Mouse (Mus musculus) limb, embryonic 10.5 days (tissue): ENCODE data around the gene Adamtsl5. TPM values are rescaled to one million over a fixed set of nuclear protein-coding genes. Genes with fewer than 3 reads are reported as not detected.

Source experiments
- DNase-seq: peaks from one replicate; pipeline ENCODE4 v3.0.0-alpha.2; 2017; ENCODE audit warnings: low spot score
- H3K27ac ChIP-seq: fragments of 300-500 bp; sonication (generic); 2 replicates; pipeline ENCODE4 v1.5.1; 2016; ENCODE audit warnings: mild to moderate bottlenecking
- H3K27me3 ChIP-seq: fragments of 300-500 bp; sonication (generic); 2 replicates; pipeline ENCODE4 v1.6.1; 2016; ENCODE audit warnings: low read depth, mild to moderate bottlenecking; ENCODE audit not compliant: poor library complexity, severe bottlenecking
- H3K36me3 ChIP-seq: fragments of 300-500 bp; sonication (generic); 2 replicates; pipeline ENCODE4 v1.6.1; 2016; ENCODE audit warnings: mild to moderate bottlenecking, moderate library complexity
- H3K4me1 ChIP-seq: fragments of 300-500 bp; sonication (generic); 2 replicates; pipeline ENCODE4 v1.6.1; 2016
- H3K4me3 ChIP-seq: fragments of 300-500 bp; sonication (generic); 2 replicates; pipeline ENCODE4 v1.5.1; 2016; ENCODE audit warnings: mild to moderate bottlenecking, moderate library complexity
- H3K9me3 ChIP-seq: fragments of 300-500 bp; sonication (generic); replicated peaks from 2 replicates; pipeline ENCODE4 v1.6.1; 2016; ENCODE audit warnings: mild to moderate bottlenecking
- WGBS: fragments of 180-500 bp; shearing (Covaris S2); methylation state at CpG from one replicate; pipeline ENCODE4 v1.1.7; 2016; 5-methylcytosine and 5-hydroxymethylcytosine counted together
- polyA plus RNA-seq: library from polyadenylated mRNA; unstranded; fragments of >200 nt; fragmentation: Nextera tagmentation; extraction: Ambion mirVana; gene quantifications from 2 replicates; pipeline ENCODE4 v1.2.1, GENCODE M21; 2016

The Adamtsl5 gene
- polyA plus RNA-seq, 1 experiment from 2014 or later = 0.39 TPM

DNA sequence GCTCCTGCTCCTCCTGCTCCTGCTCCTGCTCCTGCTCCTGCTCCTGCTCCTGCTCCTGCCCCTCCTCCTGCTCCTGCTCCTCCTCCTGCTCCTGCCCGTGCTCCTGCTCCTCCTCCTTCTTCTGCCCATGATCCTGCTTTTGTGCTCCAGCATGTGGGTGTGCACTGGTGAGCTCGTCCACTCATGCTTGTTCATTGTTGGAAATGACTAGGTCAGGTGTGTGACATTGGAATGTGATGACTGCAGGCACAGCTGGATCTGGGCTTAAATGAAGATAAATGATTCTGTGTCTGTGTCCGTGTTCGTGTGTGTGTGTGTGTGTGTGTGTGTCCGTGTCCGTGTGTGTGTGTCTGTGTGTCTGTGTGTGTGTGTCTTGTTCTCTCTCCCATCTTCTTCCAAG is 20.2 kb upstream of the Adamtsl5 start:
- Histone ChIP-seq H3K4me3 (no peak overlapping the region), H3K36me3 (no peaks in the 10 kb centered on the region), H3K9me3 (0 out of 2 replicates have a peak, but pooled peaks cover 2% of the 10 kb centered on the region), H3K27me3 (peaks cover 52% of the 10 kb centered on the region), H3K4me1 (peaks cover 38% of the 10 kb centered on the region), H3K27ac (no peak overlapping the region)
- DNase-seq = no peak
- 89% methylated on average over 6 of the region's 6 CpGs for WGBS

GRCm38 (mm10) chr10:80367954-80368353 is 19.7 kb upstream of the Adamtsl5 start:
- 58% methylated on average over 5 of the region's 5 CpGs for WGBS
- no peak overlapping the region for H3K4me3 ChIP-seq
- H3K36me3 ChIP-seq = no peaks in the 10 kb centered on the region
- peaks cover 38% of the 10 kb centered on the region for H3K4me1 ChIP-seq
- H3K27ac ChIP-seq = no peak overlapping the region
- no peak for DNase-seq
- H3K9me3 ChIP-seq = 0 out of 2 replicates have a peak, but pooled peaks cover 2% of the 10 kb centered on the region
- H3K27me3 ChIP-seq = peaks cover 54% of the 10 kb centered on the region

DNA sequence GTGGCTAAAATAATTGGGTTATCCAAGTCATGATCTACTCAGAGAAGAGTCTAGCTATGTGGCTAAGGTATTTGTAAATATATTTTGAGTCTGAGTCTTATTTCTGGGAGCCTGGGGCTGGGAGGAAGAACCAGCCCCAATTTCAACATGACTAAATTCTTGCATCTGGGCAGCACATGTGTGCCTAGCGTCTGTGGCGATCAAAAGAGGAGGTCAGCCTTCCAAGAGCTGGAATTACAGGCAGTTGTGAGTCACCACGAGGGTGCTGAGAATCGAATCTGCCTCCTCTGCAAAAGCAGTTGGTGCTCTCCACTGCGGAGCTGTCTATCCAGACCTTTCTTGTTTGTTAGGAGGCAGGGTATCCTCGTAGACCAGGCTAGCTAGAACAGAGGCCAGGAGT is 17.5 kb upstream of the Adamtsl5 start:
- 0 out of 2 replicates have a peak, but pooled peaks cover 2% of the 10 kb centered on the region for H3K9me3 ChIP-seq
- H3K4me1 ChIP-seq = peaks cover 20% of the 10 kb centered on the region
- no peak for DNase-seq
- no peak overlapping the region for H3K27ac ChIP-seq
- H3K36me3 ChIP-seq = no peaks in the 10 kb centered on the region
- 68% methylated on average over 6 of the region's 6 CpGs for WGBS
- no peak overlapping the region for H3K4me3 ChIP-seq
- H3K27me3 ChIP-seq = peaks cover 57% of the 10 kb centered on the region

DNA sequence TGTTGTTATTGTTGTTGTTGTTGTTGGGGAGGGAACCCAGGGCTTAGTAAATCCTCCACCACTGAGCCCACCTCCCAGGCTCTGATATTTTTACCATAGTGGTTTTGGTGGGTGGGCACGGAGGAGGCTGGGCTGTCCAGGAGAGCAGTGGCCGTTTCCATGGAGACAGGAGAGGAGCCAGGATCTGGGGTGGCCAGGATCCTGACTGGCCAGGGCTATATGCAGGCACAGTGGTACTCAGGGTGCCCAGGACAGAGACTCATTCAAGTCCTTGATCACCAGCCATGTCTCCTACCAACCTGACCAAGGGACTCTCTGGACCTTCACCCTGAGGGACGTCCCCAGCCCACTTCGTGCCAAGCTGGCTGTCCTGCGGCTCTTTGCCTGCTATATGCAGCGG is 15.5 kb upstream of the Adamtsl5 start:
- 38% methylated on average over 6 of the region's 6 CpGs for WGBS
- H3K27me3 ChIP-seq = peaks cover 77% of the 10 kb centered on the region
- no peak overlapping the region for H3K27ac ChIP-seq
- DNase-seq = no peak
- peak overlapping the region; percentile 16; the same call in 1 of the 2 replicates for H3K4me3 ChIP-seq
- no peaks in the 10 kb centered on the region for H3K36me3 ChIP-seq
- peaks cover 20% of the 10 kb centered on the region for H3K4me1 ChIP-seq
- H3K9me3 ChIP-seq = 0 out of 2 replicates have a peak, but pooled peaks cover 2% of the 10 kb centered on the region

- H3K4me1 ChIP-seq = peaks cover 28% of the 10 kb centered on the region
- DNase-seq = peak; percentile 63
- H3K36me3 ChIP-seq = no peaks in the 10 kb centered on the region
- H3K27me3 ChIP-seq = peaks cover 90% of the 10 kb centered on the region
- no peaks in the 10 kb centered on the region for H3K9me3 ChIP-seq
- no peak overlapping the region for H3K27ac ChIP-seq
- WGBS = 9% methylated on average over 31 of the region's 31 CpGs
- peak overlapping the region; percentile 34 for H3K4me3 ChIP-seq
These were observed 9.9 kb upstream of the Adamtsl5 start for GRCm38 (mm10) chr10:80357994-80358639.

GRCm38 (mm10) chr10:80357336-80357735 is 9.1 kb upstream of the Adamtsl5 start:
- Histone ChIP-seq H3K27ac (no peak overlapping the region), H3K9me3 (no peaks in the 10 kb centered on the region), H3K4me3 (peak overlapping the region; percentile 46), H3K36me3 (no peaks in the 10 kb centered on the region), H3K27me3 (peaks cover 91% of the 10 kb centered on the region), H3K4me1 (peaks cover 28% of the 10 kb centered on the region)
- DNase-seq = no peak
- WGBS = 39% methylated on average over 7 of the region's 7 CpGs

- H3K36me3 ChIP-seq = no peaks in the 10 kb centered on the region
- peaks cover 97% of the 10 kb centered on the region for H3K27me3 ChIP-seq
- peak overlapping the region; percentile 46 for H3K4me3 ChIP-seq
- no peaks in the 10 kb centered on the region for H3K9me3 ChIP-seq
- no peak for DNase-seq
- 3% methylated on average over 34 of the region's 34 CpGs for WGBS
- 0 out of 2 replicates have a peak overlapping the region, but pooled peaks have one; percentile 56 for H3K27ac ChIP-seq
- H3K4me1 ChIP-seq = peaks cover 28% of the 10 kb centered on the region
These were observed 8.5 kb upstream of the Adamtsl5 start for GRCm38 (mm10) chr10:80356737-80357136.

DNA sequence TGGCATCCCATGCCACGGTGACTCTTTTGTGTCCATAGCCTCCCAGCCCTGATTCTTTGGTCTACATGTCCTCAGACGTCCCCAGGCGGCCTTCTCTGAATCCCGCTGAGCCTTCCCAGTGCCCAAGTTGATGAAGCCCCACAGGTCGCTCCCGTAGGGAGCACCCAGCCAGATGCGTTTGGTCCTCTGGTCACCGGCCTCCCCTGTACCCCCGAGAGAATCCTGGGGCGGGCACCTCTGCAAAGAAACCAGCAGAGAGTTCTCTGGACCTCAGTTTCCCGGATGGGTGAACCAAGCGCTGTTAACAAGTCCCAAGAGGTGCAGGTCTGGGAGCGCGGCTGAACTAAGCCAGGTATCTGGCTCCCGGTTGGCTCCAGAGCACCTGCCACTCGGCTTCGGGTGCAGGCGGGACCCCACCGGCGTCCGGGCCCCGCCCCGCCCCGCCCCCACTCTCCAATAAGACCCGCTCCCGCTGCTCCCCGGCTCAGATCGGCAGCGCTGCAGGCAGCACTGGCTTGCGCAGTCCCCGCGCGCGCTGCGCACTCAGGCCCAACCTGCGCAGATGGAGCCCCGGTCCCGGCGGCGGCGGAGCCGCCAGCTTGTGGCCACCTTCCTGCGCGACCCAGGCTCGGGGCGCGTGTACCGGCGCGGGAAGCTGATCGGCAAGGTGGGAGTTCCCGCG is 7.9 kb upstream of the Adamtsl5 start, which contains the start of gene Plk5:
Plk5 (plus strand) TSS at position 459 of the 682 bp plus-strand sequence.
- Histone ChIP-seq H3K27ac (peak within 1 kb of the TSS; percentile 56; the same call in 1 of the 2 replicates), H3K9me3 (no peaks in the 10 kb centered on the region), H3K36me3 (no peaks in the 10 kb centered on the region), H3K4me1 (peaks cover 28% of the 10 kb centered on the region), H3K27me3 (peaks cover 100% of the 10 kb centered on the region), H3K4me3 (peak within 1 kb of the TSS; percentile 46)
- under 1% methylated on average over 53 of the region's 53 CpGs for WGBS
- peak; percentile 53 for DNase-seq

GRCm38 (mm10) chr10:80355431-80355830 is 7.2 kb upstream of the Adamtsl5 start:
- Histone ChIP-seq H3K4me3 (0 out of 2 replicates have a peak overlapping the region, but pooled peaks have one; percentile 46), H3K9me3 (no peaks in the 10 kb centered on the region), H3K36me3 (no peaks in the 10 kb centered on the region), H3K27ac (no peak overlapping the region), H3K4me1 (peaks cover 28% of the 10 kb centered on the region), H3K27me3 (peaks cover 100% of the 10 kb centered on the region)
- 13% methylated on average over 9 of the region's 9 CpGs for WGBS
- no peak for DNase-seq

- H3K9me3 ChIP-seq = no peaks in the 10 kb centered on the region
- no peak for DNase-seq
- WGBS = 62% methylated on average over 8 of the region's 8 CpGs
- 0 out of 2 replicates have a peak, but pooled peaks cover 2% of the 10 kb centered on the region for H3K36me3 ChIP-seq
- peaks cover 38% of the 10 kb centered on the region for H3K4me1 ChIP-seq
- no peak overlapping the region for H3K4me3 ChIP-seq
- peaks cover 100% of the 10 kb centered on the region for H3K27me3 ChIP-seq
- no peak overlapping the region for H3K27ac ChIP-seq
These were observed 4.5 kb upstream of the Adamtsl5 start for GRCm38 (mm10) chr10:80352727-80353126.

- DNase-seq = no peak
- no peak overlapping the region for H3K27ac ChIP-seq
- H3K36me3 ChIP-seq = 0 out of 2 replicates have a peak, but pooled peaks cover 2% of the 10 kb centered on the region
- WGBS = 33% methylated on average over 11 of the region's 11 CpGs
- peaks cover 100% of the 10 kb centered on the region for H3K27me3 ChIP-seq
- peaks cover 32% of the 10 kb centered on the region for H3K4me1 ChIP-seq
- H3K9me3 ChIP-seq = no peaks in the 10 kb centered on the region
- H3K4me3 ChIP-seq = no peak overlapping the region
These were observed 3.7 kb upstream of the Adamtsl5 start for GRCm38 (mm10) chr10:80351896-80352295.

GRCm38 (mm10) chr10:80350292-80350691 is 2.1 kb upstream of the Adamtsl5 start:
- Histone ChIP-seq H3K4me3 (no peak overlapping the region; the same call in 1 of the 2 replicates), H3K9me3 (no peaks in the 10 kb centered on the region), H3K27ac (no peak overlapping the region), H3K36me3 (0 out of 2 replicates have a peak, but pooled peaks cover 2% of the 10 kb centered on the region), H3K27me3 (peaks cover 100% of the 10 kb centered on the region), H3K4me1 (peaks cover 20% of the 10 kb centered on the region)
- 3% methylated on average over 7 of the region's 7 CpGs for WGBS
- peak; percentile 93 for DNase-seq

GRCm38 (mm10) chr10:80348981-80349380 is 769 bp upstream of the Adamtsl5 start:
- Histone ChIP-seq H3K9me3 (no peaks in the 10 kb centered on the region), H3K4me1 (peaks cover 26% of the 10 kb centered on the region), H3K36me3 (0 out of 2 replicates have a peak, but pooled peaks cover 2% of the 10 kb centered on the region), H3K27me3 (peaks cover 100% of the 10 kb centered on the region), H3K27ac (no peak overlapping the region), H3K4me3 (peak overlapping the region; percentile 40)
- WGBS = 18% methylated on average over 26 of the region's 26 CpGs
- no peak for DNase-seq
